8 mouse cellular contexts compared by ENCODE assay signal in the genomic region with DNA sequence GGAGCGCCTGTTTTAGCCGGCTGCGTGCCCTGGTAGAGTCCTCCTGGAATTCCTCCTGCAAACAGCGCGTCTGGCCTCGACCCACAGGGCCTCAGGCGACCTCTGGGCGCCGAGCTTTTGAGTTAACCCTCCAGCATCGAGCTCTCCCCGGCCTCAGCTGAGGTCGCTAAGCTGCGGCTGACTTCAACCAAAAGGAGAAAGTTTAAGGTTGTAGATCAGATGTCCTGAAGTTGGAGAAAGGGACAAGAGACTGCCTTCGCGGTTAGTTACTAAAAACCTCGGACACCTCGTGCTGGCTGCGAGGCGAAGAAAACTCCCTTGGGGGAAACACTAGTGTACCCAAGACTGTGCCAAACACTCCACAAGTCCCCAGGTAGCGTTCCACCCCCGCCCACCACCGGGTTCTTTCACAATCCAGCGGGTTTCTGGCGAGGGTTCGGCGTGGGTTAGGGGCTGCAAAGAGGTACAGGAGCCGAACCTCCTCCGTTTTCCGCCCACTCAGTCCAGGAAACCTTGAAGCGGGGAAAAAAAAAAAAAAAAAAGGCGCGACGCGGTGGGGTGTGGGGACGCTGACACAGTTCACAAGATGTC.
DNase-seq lines count a peak whose midpoint lies in the region; ATAC-seq and TF ChIP-seq lines count a peak whose summit lies in the region.

No protein-coding gene starts in this region.

- no peaks in the 10 kb centered on the region for H3K9me3 ChIP-seq in heart, embryonic 13.5 days
- no peaks in the 10 kb centered on the region for H3K9me3 ChIP-seq in limb, embryonic 10.5 days (replicated peaks)

- H3K4me1 ChIP-seq in heart, embryonic 13.5 days: peaks cover 53% of the 10 kb centered on the region
- H3K4me1 ChIP-seq in limb, embryonic 10.5 days: peaks cover 63% of the 10 kb centered on the region

- no peak overlapping the region for H3K27ac ChIP-seq in heart, embryonic 13.5 days (replicated peaks)
- peak overlapping the region; percentile 64 for H3K27ac ChIP-seq in limb, embryonic 10.5 days

- DNase-seq in adrenal gland, adult 2 months: peak; percentile 40
- no peak for DNase-seq in adrenal gland, adult 8-10 months
- peak; percentile 48 for DNase-seq in R1 (ENCODE audit: low read depth, low spot score)
- DNase-seq in limb, embryonic 10.5 days (ENCODE audit: low spot score): peak; percentile 72
- DNase-seq in yolk sac, embryonic 10.5 days (ENCODE audit: low spot score): peak; percentile 65
- DNase-seq in urinary bladder, postnatal 14 days (ENCODE audit: low spot score): no peak

- H3K27me3 ChIP-seq in heart, embryonic 13.5 days (replicated peaks): peaks cover 55% of the 10 kb centered on the region
- peaks cover 86% of the 10 kb centered on the region for H3K27me3 ChIP-seq in limb, embryonic 10.5 days (ENCODE audit: low read depth, poor library complexity, severe bottlenecking)
- H3K27me3 ChIP-seq in myocyte (ENCODE audit: control insufficient read depth, insufficient read depth, insufficient read length): no peaks in the 10 kb centered on the region

- peak overlapping the region; percentile 88 for H3K4me2 ChIP-seq in heart, embryonic 13.5 days
- peak overlapping the region; percentile 18 for H3K4me2 ChIP-seq in myocyte (ENCODE audit: low read depth)

- H3K79me2 ChIP-seq in myocyte (ENCODE audit: control insufficient read depth, insufficient read depth): no peaks in the 10 kb centered on the region

- H3ac ChIP-seq in myocyte (ENCODE audit: control insufficient read depth, insufficient read length): no peak overlapping the region

- ATAC-seq in heart, embryonic 13.5 days (ENCODE audit: extremely low read depth, insufficient number of reproducible peaks, low FRiP score, low TSS enrichment): no peak

- TF ChIP-seq POLR2A in myocyte (IDR thresholded peaks at IDR 0.05; ENCODE audit: insufficient read length, low read depth): no peak

- H3K36me3 ChIP-seq in heart, embryonic 13.5 days: no peaks in the 10 kb centered on the region
- H3K36me3 ChIP-seq in limb, embryonic 10.5 days: no peaks in the 10 kb centered on the region
- H3K36me3 ChIP-seq in myocyte (ENCODE audit: control insufficient read depth, insufficient read depth): no peaks in the 10 kb centered on the region

- 2% methylated on average over 35 of the region's 35 CpGs for WGBS in heart, embryonic 13.5 days
- under 1% methylated on average over 35 of the region's 35 CpGs for WGBS in limb, embryonic 10.5 days

- H3K9ac ChIP-seq in heart, embryonic 13.5 days: peak overlapping the region; percentile 76

- peak overlapping the region; percentile 56 for H3K4me3 ChIP-seq in heart, embryonic 13.5 days
- H3K4me3 ChIP-seq in limb, embryonic 10.5 days: peak overlapping the region; percentile 51
- peak overlapping the region; percentile 20 for H3K4me3 ChIP-seq in myocyte

TF ChIP-seq in myocyte, 11 proteins besides CTCF, POLR2A, EP300 and RAD21:
- TF ChIP-seq E2F4 (IDR thresholded peaks at IDR 0.05; ENCODE audit: insufficient read depth) (no peak), MYOD1 (IDR thresholded peaks at IDR 0.05; ENCODE audit: control insufficient read depth in 1 of 3, insufficient read length in 2 of 3, low read depth in 2 of 3) (no peak), MAX (IDR thresholded peaks at IDR 0.05; ENCODE audit: low read depth) (no peak), CEBPB (IDR thresholded peaks at IDR 0.05; ENCODE audit: insufficient read depth, poor library complexity, severe bottlenecking) (no peak)

Comparison
In these comparisons a context has a peak if more than half of its experiments do, and no peak if none do; other contexts are left out.
1. DNase-seq: peak in adrenal gland, adult 2 months (single experiment), R1 (single experiment), limb, embryonic 10.5 days (single experiment) and yolk sac, embryonic 10.5 days (single experiment); none in adrenal gland, adult 8-10 months (single experiment) and urinary bladder, postnatal 14 days (single experiment).
2. Peak in every context shown above with its lines, with median percentiles within 50 percentile points of each other: H3K4me3 ChIP-seq.